Mouse (Mus musculus) G1E (cell line): ENCODE measurements at regions not wholly inside any gene's neighbourhood (a gene's known extent, or its start where the extent isn't known, plus 50 kb on each side); places are given as distances from the start of the nearest gene placed in this dataset.

Source experiments
- CTCF ChIP-seq: IDR thresholded peaks from 2 replicates; pipeline ENCODE4 v1.5.1; 2012; ENCODE audit warnings: low read depth, low read length, inconsistent platforms, mixed read lengths
- GATA1 ChIP-seq: IDR thresholded peaks from 2 replicates; pipeline ENCODE4 v1.6.1; 2012; ENCODE audit warnings: borderline replicate concordance, low read length, inconsistent platforms, mixed read lengths
- POLR2AphosphoS5 ChIP-seq: IDR thresholded peaks from 2 replicates; pipeline ENCODE4 v1.6.1; 2012; ENCODE audit warnings: low read depth, low read length, inconsistent platforms; ENCODE audit not compliant: insufficient replicate concordance
- TAL1 ChIP-seq: conservative IDR thresholded peaks from 2 replicates; pipeline ENCODE4 v1.6.1; 2012; ENCODE audit warnings: low read depth, low read length, inconsistent platforms, mixed read lengths

DNA sequence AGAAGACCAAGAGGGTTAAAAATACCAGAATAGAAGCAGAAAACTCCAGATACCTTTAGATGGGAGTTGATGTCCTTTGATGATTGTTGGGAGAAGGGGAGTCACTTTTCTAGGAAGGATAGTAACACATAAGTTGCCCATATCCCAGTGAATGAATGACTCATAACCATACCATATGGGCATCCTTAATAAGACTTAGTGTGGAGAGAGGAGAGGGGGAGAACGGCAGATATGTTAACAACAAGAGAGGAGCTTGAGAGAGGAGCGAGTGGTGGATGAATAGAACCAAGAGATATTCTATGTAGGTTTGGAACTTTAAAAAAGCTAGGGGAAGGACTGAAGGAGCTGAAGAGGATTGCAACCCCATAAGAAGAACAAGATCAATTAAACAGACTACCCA is 539.6 kb downstream of the Adra2a start:
- TF ChIP-seq CTCF, result no peak
- no peak for TF ChIP-seq GATA1
- no peak for TF ChIP-seq POLR2AphosphoS5
- TF ChIP-seq TAL1, result no peak
